ENCODE assay signal across 13 mouse cellular contexts in genomic region chr3:20134545-20134944, GRCm38 (mm10). TPM values are rescaled to one million over a fixed set of nuclear protein-coding genes. Genes with fewer than 3 reads are reported as not detected.
DNase-seq lines count a peak whose midpoint lies in the region; ATAC-seq and TF ChIP-seq lines count a peak whose summit lies in the region.
"Had no signal": no experiment of that assay in that cellular context is flagged by ENCODE, and none has a peak within 500 bp of the region (broad histone marks: within the 10 kb centered on the region; RNA-seq: fewer than 3 reads in every experiment).

No protein-coding gene starts in this region.

- no peak for ATAC-seq in heart, embryonic 16.5 days (replicated peaks; ENCODE audit: extremely low read depth, insufficient read depth, low FRiP score)
- peak; percentile 56; the same call in 1 of the 2 replicates for ATAC-seq in stomach, embryonic 15.5 days (ENCODE audit: insufficient read depth, low FRiP score, low read depth)
- no peak for ATAC-seq in stomach, postnatal 0 days (ENCODE audit: low FRiP score, low TSS enrichment)

- WGBS in heart, embryonic 16.5 days, result 38% methylated on average over 3 of the region's 3 CpGs
- 51% methylated on average over 3 of the region's 3 CpGs for WGBS in stomach, embryonic 15.5 days
- 65% methylated on average over 3 of the region's 3 CpGs for WGBS in stomach, postnatal 0 days

- intact Hi-C loops in heart, postnatal 14 days (cut with DNase I), result no loop called here

- H3K27ac ChIP-seq in heart, embryonic 16.5 days (ENCODE audit: low read length), result peak overlapping the region; percentile 76
- no peak overlapping the region for H3K27ac ChIP-seq in stomach, embryonic 15.5 days
- H3K27ac ChIP-seq in stomach, postnatal 0 days (replicated peaks), result no peak overlapping the region
- H3K27ac ChIP-seq: embryonic facial prominence, embryonic 12.5 days; forebrain, embryonic 10.5 days; left cerebral cortex, adult 2 months had no signal

- no peaks in the 10 kb centered on the region for H3K9me3 ChIP-seq in heart, embryonic 16.5 days (replicated peaks; ENCODE audit: control insufficient read depth, low read length)
- H3K9me3 ChIP-seq in stomach, embryonic 15.5 days, result no peaks in the 10 kb centered on the region
- H3K9me3 ChIP-seq in stomach, postnatal 0 days (ENCODE audit: control insufficient read depth, low read length), result no peaks in the 10 kb centered on the region
- H3K9me3 ChIP-seq: embryonic facial prominence, embryonic 12.5 days; forebrain, embryonic 10.5 days had no signal

- no peak overlapping the region for H3K4me2 ChIP-seq in heart, embryonic 16.5 days (ENCODE audit: low read depth, low read length)
- no peak overlapping the region for H3K4me2 ChIP-seq in stomach, embryonic 15.5 days
- no peak overlapping the region for H3K4me2 ChIP-seq in stomach, postnatal 0 days (replicated peaks; ENCODE audit: low read depth)
- H3K4me2 ChIP-seq: embryonic facial prominence, embryonic 12.5 days had no signal

- no peak for TF ChIP-seq CTCF in stomach, postnatal 0 days (IDR thresholded peaks at IDR 0.05; ENCODE audit: low read depth)

- H3K27me3 ChIP-seq in heart, embryonic 16.5 days (ENCODE audit: control insufficient read depth, insufficient read depth, low read length), result no peaks in the 10 kb centered on the region
- no peaks in the 10 kb centered on the region for H3K27me3 ChIP-seq in stomach, embryonic 15.5 days (replicated peaks)
- H3K27me3 ChIP-seq in stomach, postnatal 0 days (ENCODE audit: control insufficient read depth, insufficient read depth, low read length), result no peaks in the 10 kb centered on the region
- H3K27me3 ChIP-seq: embryonic facial prominence, embryonic 12.5 days had no signal

- no peak overlapping the region for H3K9ac ChIP-seq in heart, embryonic 16.5 days (ENCODE audit: low read length)
- H3K9ac ChIP-seq in stomach, embryonic 15.5 days, result no peak overlapping the region
- no peak overlapping the region for H3K9ac ChIP-seq in stomach, postnatal 0 days (ENCODE audit: low read length)
- H3K9ac ChIP-seq: embryonic facial prominence, embryonic 12.5 days had no signal

- DNase-seq in heart, postnatal 14 days, result no peak
- no peak for DNase-seq in stomach, postnatal 0 days (ENCODE audit: low spot score)
- DNase-seq in lung, postnatal 10 days, result peak; percentile 47
- no peak for DNase-seq in thymus, postnatal 25 days
- DNase-seq in cerebellum, adult 9-10 months, result no peak
- no peak for DNase-seq in gastrocnemius, adult 18-20 months (ENCODE audit: low spot score)
- DNase-seq: cerebellum, postnatal 14 days; right cerebral cortex, postnatal 14 days had no signal

- peaks cover 70% of the 10 kb centered on the region for H3K4me1 ChIP-seq in heart, embryonic 16.5 days (ENCODE audit: control insufficient read depth, insufficient read depth, low read length)
- no peaks in the 10 kb centered on the region for H3K4me1 ChIP-seq in stomach, embryonic 15.5 days
- no peaks in the 10 kb centered on the region for H3K4me1 ChIP-seq in stomach, postnatal 0 days (replicated peaks; ENCODE audit: control insufficient read depth, insufficient read depth)
- H3K4me1 ChIP-seq: embryonic facial prominence, embryonic 12.5 days; forebrain, embryonic 10.5 days had no signal

- H3K4me3 ChIP-seq in heart, embryonic 16.5 days (ENCODE audit: low read length), result no peak overlapping the region
- H3K4me3 ChIP-seq in stomach, embryonic 15.5 days (replicated peaks), result no peak overlapping the region
- no peak overlapping the region for H3K4me3 ChIP-seq in stomach, postnatal 0 days (ENCODE audit: low read depth, low read length)
- H3K4me3 ChIP-seq: embryonic facial prominence, embryonic 12.5 days; forebrain, embryonic 10.5 days; left cerebral cortex, adult 2 months had no signal

- peaks cover 45% of the 10 kb centered on the region for H3K36me3 ChIP-seq in heart, embryonic 16.5 days (ENCODE audit: control insufficient read depth, insufficient read depth)
- peaks cover 5% of the 10 kb centered on the region; the same call in 1 of the 2 replicates for H3K36me3 ChIP-seq in stomach, embryonic 15.5 days
- H3K36me3 ChIP-seq in stomach, postnatal 0 days (ENCODE audit: control insufficient read depth, insufficient read depth, low read length), result no peaks in the 10 kb centered on the region

- no peak for TF ChIP-seq EP300 in stomach, postnatal 0 days (optimal IDR thresholded peaks at IDR 0.05)

RNA-seq across cellular contexts. Expression of gene Gyg, which starts 20.6 kb away (rescaled TPM):
- 457 and 496 TPM in 2 replicates for polyA plus RNA-seq in heart, embryonic 16.5 days (2015; fragmentation: Nextera tagmentation; extraction: Ambion mirVana)
- 100 to 1,000 TPM; 135 to 136 TPM for total RNA-seq in heart, postnatal 14 days (2021)
- 54.3 and 62.6 TPM in 2 replicates for polyA plus RNA-seq in stomach, embryonic 15.5 days (2015; fragmentation: Nextera tagmentation; extraction: Ambion mirVana)
- polyA plus RNA-seq in stomach, postnatal 0 days (2015; fragmentation: Nextera tagmentation; extraction: Ambion mirVana), result 28.5 and 28.9 TPM in 2 replicates
- 100 to 1,000 TPM; 451 to 474 TPM for total RNA-seq in gastrocnemius, adult 18-20 months (2021)
